Mouse (Mus musculus) thymus, adult 2 months (tissue): Measurements from ENCODE around the gene Clmn. TPM values are rescaled to one million over a fixed set of nuclear protein-coding genes. Genes with fewer than 3 reads are reported as not detected.

ENCODE experiments used
- DNase-seq: peaks from one replicate; pipeline ENCODE4 v3.0.0; 2021
- H3K27ac ChIP-seq: fragments of 200-500 bp; 2 replicates; pipeline ENCODE4 v1.5.1; 2012; ENCODE audit warnings: low read length, control low read depth; ENCODE audit not compliant: control insufficient read depth, insufficient read depth
- H3K27me3 ChIP-seq: fragments of 200-500 bp; 2 replicates; pipeline ENCODE4 v1.6.1; 2012; ENCODE audit warnings: mild to moderate bottlenecking, low read length, moderate library complexity, mixed read lengths; ENCODE audit not compliant: control insufficient read depth, insufficient read depth
- H3K36me3 ChIP-seq: fragments of 200-500 bp; 2 replicates; pipeline ENCODE4 v1.6.1; 2012; ENCODE audit warnings: mild to moderate bottlenecking, low read length, moderate library complexity; ENCODE audit not compliant: control insufficient read depth, insufficient read depth
- H3K4me1 ChIP-seq: fragments of 200-500 bp; replicated peaks from 2 replicates; pipeline ENCODE4 v1.6.1; 2012; ENCODE audit warnings: low read length; ENCODE audit not compliant: control insufficient read depth, insufficient read depth
- H3K4me3 ChIP-seq: fragments of 200-500 bp; 2 replicates; pipeline ENCODE4 v1.5.1; 2012; ENCODE audit warnings: mild to moderate bottlenecking, low read length, control low read depth, moderate library complexity; ENCODE audit not compliant: control insufficient read depth, insufficient read depth
- CTCF ChIP-seq: fragments of 200-500 bp; IDR thresholded peaks from 2 replicates; pipeline ENCODE4 v1.5.1; 2012; ENCODE audit warnings: mild to moderate bottlenecking, control low read depth, low read length, moderate library complexity, borderline replicate concordance; ENCODE audit not compliant: control insufficient read depth, poor library complexity, insufficient read depth; ENCODE audit errors: extremely low read depth
- POLR2A ChIP-seq: fragments of 200-500 bp; IDR thresholded peaks from 2 replicates; pipeline ENCODE4 v1.6.1; 2012; ENCODE audit warnings: mild to moderate bottlenecking, low read length, control low read depth, moderate library complexity; ENCODE audit not compliant: control insufficient read depth, poor library complexity, insufficient read depth; ENCODE audit errors: extremely low read depth
- WGBS: fragments of 180-500 bp; shearing (Covaris S2); methylation state at CpG from one replicate; pipeline ENCODE4 v1.1.7; 2018; 5-methylcytosine and 5-hydroxymethylcytosine counted together
- polyA plus RNA-seq: library from polyadenylated mRNA; depleted of rRNA; stranded (reverse); fragments of >200 nt; gene quantifications from 2 replicates; pipeline ENCODE4 v1.2.3, GENCODE M21; 2012

The Clmn gene
- polyA plus RNA-seq, 1 experiment: 1.0 TPM

DNA sequence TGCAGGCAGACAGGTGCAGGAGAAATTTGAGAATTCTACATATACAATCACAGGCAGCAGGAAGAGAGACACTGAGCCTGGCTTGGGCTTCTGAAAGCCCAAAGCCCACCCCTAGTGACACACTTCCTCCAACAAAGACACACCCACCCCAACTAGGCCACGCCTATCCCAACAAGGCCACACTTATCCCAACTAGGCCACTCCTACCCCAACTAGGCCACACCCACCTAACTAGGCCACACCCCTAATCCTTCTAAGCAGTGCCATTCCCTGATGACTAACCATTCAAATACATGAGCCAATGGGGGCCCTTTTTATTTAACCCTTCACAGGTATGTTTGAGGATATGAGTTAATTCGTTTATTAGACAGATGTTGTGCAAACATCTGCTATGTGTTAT lies 42.3 kb upstream of the Clmn start:
- 97% methylated on average over 2 of the region's 2 CpGs for WGBS
- H3K4me1 ChIP-seq: no peaks in the 10 kb centered on the region
- no peaks in the 10 kb centered on the region for H3K36me3 ChIP-seq
- TF ChIP-seq CTCF: no peak
- TF ChIP-seq POLR2A: no peak
- no peak for DNase-seq
- H3K4me3 ChIP-seq: no peak overlapping the region
- no peaks in the 10 kb centered on the region for H3K27me3 ChIP-seq
- H3K27ac ChIP-seq: no peak overlapping the region

DNA sequence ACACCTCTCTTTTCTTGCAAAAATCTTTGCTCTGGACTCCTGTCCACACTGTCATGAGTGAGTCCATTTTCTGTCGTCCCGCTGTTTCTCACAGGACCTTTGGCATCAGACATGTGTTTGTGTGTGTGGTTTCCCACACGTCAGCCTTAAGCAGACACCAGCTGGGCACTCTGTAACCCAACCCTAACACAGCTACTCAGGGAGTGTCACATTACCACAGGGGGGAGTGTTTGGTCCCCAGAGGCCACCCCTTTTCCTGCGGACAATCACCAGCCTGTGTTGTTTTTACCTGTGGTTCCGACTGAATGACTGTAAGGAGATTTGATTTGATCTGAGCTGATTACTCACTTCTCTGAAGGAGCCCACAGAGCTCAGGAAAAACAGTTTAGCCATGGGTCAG lies 39.3 kb upstream of the Clmn start:
- WGBS: 19% methylated on average over 5 of the region's 5 CpGs

DNA sequence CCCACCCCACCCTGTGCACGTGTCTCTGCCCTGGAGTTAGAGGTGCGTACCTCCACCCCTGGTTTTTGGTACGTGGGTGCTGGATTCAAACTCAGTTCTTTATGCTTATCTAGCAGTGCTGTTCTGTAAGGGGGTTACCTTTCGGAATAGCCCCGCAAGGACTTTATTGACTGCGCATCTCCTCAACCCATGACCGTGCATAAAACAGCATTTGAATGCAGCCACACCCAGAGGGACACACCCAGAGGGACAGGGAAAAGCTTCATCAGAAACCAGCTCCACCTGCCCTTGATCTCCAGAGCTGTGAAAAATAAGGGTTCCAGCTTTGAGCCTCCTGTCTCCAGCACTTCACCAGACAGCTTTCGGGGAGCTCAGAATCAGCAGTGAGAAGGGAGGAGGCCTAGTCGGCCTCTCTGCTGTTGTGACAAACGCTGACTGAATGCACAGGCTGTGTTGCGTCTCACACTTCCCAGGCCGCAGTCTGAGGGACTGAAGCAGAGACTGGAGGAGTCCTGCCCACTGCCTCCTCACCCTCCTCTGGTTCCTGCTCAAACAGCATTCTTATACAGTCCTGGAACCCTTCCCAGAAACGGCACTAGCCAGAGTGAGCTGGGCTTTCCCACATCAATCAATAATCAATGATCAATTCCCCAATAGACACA lies 37.6 kb upstream of the Clmn start:
- no peak overlapping the region for H3K4me3 ChIP-seq
- no peak for DNase-seq
- no peaks in the 10 kb centered on the region for H3K4me1 ChIP-seq
- WGBS: 92% methylated on average over 13 of the region's 13 CpGs
- TF ChIP-seq POLR2A (no peak), CTCF (no peak)
- H3K27me3 ChIP-seq: no peaks in the 10 kb centered on the region
- no peak overlapping the region for H3K27ac ChIP-seq
- no peaks in the 10 kb centered on the region for H3K36me3 ChIP-seq

More for the DNA sequence above, 39.3 kb upstream of the Clmn start:
- no peak overlapping the region for H3K4me3 ChIP-seq
- H3K27ac ChIP-seq: no peak overlapping the region
- no peak for TF ChIP-seq POLR2A
- no peak for DNase-seq
- H3K36me3 ChIP-seq: no peaks in the 10 kb centered on the region
- no peaks in the 10 kb centered on the region for H3K4me1 ChIP-seq
- H3K27me3 ChIP-seq: no peaks in the 10 kb centered on the region

DNA sequence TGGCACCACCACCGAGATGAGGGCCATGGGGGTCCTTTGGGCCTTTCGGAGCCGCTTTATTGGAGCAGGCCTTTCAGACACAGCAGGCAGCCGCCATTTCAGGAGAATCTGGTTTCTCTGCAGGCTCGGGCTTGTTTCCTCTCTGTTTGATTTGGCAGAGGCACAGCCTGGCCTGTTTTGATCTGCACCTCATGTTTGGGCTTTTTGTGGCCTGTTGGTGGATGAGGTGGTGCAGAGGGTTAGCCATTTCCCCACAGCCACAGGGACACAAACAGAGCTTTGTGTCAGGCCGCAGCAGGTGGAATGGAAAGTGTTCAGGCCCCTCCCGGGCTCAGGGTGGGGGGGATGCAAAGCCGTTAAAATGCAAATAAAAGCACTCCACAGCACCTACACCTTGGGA lies 36.4 kb upstream of the Clmn start:
- Histone ChIP-seq H3K27me3 (no peaks in the 10 kb centered on the region), H3K4me3 (no peak overlapping the region), H3K4me1 (no peaks in the 10 kb centered on the region), H3K36me3 (no peaks in the 10 kb centered on the region), H3K27ac (no peak overlapping the region)
- 61% methylated on average over 8 of the region's 8 CpGs for WGBS
- TF ChIP-seq CTCF (no peak), POLR2A (no peak)
- DNase-seq: no peak

DNA sequence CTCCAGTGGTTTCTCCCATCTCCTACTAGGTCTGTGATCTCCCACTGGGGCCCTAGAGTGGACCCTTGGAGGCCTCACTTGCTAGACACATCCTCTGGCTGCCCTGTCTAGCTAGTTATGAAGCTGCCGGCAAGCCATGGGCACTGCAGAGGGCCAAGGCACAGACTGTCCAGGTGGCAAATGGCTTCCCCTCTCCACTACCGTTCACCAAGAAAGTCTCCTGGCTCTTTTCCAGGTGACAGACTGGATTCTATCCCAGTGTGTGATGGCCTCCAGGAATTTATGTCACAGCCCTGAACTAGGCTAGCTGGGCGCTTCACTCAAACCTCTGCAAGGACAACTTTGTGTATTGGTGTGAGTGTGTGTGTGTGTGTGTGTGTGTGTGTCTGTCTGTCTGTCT lies 35.0 kb upstream of the Clmn start:
- Histone ChIP-seq H3K27ac (no peak overlapping the region), H3K4me1 (no peaks in the 10 kb centered on the region), H3K36me3 (no peaks in the 10 kb centered on the region), H3K27me3 (no peaks in the 10 kb centered on the region), H3K4me3 (no peak overlapping the region)
- WGBS: 84% methylated on average over 3 of the region's 3 CpGs
- no peak for DNase-seq
- TF ChIP-seq CTCF (no peak), POLR2A (no peak)

DNA sequence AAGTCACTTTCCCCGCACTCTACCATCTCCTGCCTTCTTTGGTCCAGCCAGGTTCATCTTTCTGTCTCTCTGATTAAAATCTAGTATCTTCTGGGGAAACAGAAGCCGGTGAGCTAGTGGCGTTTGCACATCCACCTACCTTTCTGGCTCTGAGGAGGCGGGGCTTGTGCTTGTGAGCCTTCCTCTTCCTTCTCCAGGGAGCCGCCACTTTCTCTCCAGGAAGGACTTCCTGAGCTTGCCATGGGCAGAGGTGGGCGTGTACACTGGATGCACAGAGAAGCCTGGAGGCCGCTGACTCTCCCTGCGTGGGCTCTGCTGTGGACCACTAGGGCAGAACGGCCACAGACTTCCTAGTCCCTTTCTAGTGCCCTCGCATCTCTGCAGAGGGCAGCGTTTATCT lies 34.3 kb upstream of the Clmn start:
- Histone ChIP-seq H3K27ac (no peak overlapping the region), H3K36me3 (no peaks in the 10 kb centered on the region), H3K4me3 (no peak overlapping the region), H3K27me3 (no peaks in the 10 kb centered on the region), H3K4me1 (no peaks in the 10 kb centered on the region)
- WGBS: 71% methylated on average over 11 of the region's 11 CpGs
- DNase-seq: no peak
- TF ChIP-seq POLR2A (no peak), CTCF (no peak)

DNA sequence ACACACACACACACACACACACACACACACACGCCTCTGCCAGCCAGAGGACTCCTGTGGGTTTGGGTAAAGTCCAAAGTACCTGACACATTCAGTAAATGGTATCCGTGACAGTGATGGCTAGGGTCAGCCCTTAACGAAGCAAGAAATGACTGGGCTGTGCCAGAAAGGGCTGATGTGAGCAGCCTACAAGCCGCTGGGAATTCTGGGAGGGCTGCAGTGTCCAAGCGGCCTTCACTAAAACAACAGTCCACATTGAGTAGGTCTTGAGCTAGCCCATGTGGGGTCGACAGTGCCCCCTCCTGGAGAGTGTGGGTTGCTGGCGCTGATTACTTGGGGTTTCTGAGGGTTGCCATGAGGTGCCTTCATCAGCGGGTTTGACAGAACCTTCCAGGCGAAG lies 33.8 kb upstream of the Clmn start:
- Histone ChIP-seq H3K36me3 (no peaks in the 10 kb centered on the region), H3K27me3 (no peaks in the 10 kb centered on the region), H3K27ac (no peak overlapping the region), H3K4me1 (no peaks in the 10 kb centered on the region), H3K4me3 (no peak overlapping the region)
- TF ChIP-seq CTCF (no peak), POLR2A (no peak)
- DNase-seq: no peak
- WGBS: 77% methylated on average over 9 of the region's 9 CpGs
